Mouse (Mus musculus): ENCODE results near the gene Tmem215. TPM values are rescaled to one million over a fixed set of nuclear protein-coding genes. Genes with fewer than 3 reads are reported as not detected.

Gene Tmem215
- not detected for total RNA-seq (2023)

GRCm38 (mm10) chr4:40471880-40472279 is at the start of gene Tmem215:
TSS of gene Tmem215 (plus strand) at chr4:40472180.

Other genes with a start within 250 kb of the Tmem215 start
- 10 to 100 TPM; 41.2 to 50.4 TPM for gene Ddx58, start 232.4 kb upstream of the Tmem215 start, total RNA-seq (2023)
- 10 to 100 TPM; 14.5 to 28.7 TPM for gene Smim27, start 202.6 kb upstream of the Tmem215 start, total RNA-seq (2023)
- 10 to 100 TPM; 23.5 to 24.0 TPM for gene Topors, start 202.3 kb upstream of the Tmem215 start, total RNA-seq (2023)
- gene Ndufb6, start 192.8 kb upstream of the Tmem215 start, total RNA-seq (2023): 10 to 100 TPM; 37.7 to 38.6 TPM
- gene Aptx, start 231.0 kb downstream of the Tmem215 start, total RNA-seq (2023): 10 to 100 TPM; 15.9 to 18.8 TPM
- 100 to 1,000 TPM; 216 to 288 TPM for gene Dnaja1, start 250.0 kb downstream of the Tmem215 start, total RNA-seq (2023)